Mouse (Mus musculus) spleen, postnatal 4 days (tissue): ENCODE data around the gene Icmt.
A peak's percentile ranks its signal among the peaks of the same experiment; 100 is the strongest.

Experiments used
- DNase-seq, 2 experiments: peaks; one replicate each; pipeline ENCODE4 v3.0.0; 2022; ENCODE audit warnings: low spot score in 2 of 2

Icmt gene

DNA sequence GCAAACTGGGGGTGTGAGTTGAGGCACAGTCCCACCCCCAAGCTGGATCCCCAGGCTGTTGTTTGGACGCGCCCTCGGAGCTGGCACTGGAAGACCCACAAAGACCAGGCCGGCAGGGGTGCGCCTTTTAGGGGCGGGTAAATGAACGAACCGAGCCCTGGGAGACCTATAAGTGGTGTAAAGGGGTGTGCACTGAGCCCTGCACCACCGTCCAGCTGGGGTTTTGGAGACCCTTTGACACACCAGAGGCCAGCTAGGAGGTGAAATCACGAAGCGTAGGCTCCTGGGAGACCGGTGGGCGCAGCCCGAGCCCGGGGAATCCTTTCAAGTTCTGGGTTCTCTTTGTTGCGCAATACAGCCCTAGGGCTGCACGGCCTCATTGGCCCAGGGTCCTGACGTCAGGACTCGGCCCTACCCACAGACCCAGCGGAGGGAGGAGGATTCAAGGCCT is 22.3 kb upstream of the Icmt start:
- no peak for DNase-seq

GRCm38 (mm10) chr4:152276389-152277347 is 20.4 kb upstream of the Icmt start:
- no peak for DNase-seq

GRCm38 (mm10) chr4:152277916-152278315 is 19.1 kb upstream of the Icmt start:
- DNase-seq, result no peak

DNA sequence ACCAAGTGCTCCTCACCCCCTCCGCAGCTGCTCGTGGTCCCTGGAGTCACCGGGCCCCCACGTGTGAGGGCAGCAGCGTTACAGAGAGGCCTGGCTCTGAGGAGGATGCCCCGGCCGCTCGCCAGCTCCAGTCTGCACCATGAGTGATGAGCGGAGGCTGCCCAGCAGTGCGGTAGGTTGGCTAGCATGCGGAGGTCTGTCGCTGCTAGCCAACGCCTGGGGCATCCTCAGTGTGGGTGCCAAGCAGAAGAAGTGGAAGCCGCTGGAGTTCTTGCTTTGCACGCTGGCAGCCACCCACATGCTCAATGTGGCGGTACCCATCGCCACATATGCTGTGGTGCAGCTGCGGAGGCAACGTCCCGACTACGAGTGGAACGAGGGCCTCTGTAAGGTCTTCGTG is 18.0 kb upstream of the Icmt start:
- no peak for DNase-seq

GRCm38 (mm10) chr4:152281601-152282000 is 15.4 kb upstream of the Icmt start:
- no peak for DNase-seq

DNA sequence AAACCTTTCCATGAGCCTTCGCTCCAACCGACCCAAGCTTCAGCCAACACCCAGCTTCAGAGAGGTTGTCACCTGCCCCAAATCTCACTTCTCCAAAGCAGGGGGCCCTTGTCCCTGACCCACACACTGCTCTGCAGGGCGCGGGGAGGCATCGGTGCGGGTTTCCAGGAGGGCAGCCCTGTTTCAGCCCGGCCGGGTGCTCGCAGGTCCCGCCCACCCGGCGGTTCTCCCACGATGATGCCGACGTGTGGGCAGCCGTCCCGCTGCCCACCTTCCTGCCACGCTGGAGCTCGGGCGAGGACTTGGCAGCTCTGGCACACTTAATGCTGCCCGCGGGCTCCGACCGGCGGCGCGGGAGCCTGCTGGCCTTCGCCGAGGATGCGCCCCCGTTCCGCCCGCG is 14.3 kb upstream of the Icmt start:
- no peak for DNase-seq

DNA sequence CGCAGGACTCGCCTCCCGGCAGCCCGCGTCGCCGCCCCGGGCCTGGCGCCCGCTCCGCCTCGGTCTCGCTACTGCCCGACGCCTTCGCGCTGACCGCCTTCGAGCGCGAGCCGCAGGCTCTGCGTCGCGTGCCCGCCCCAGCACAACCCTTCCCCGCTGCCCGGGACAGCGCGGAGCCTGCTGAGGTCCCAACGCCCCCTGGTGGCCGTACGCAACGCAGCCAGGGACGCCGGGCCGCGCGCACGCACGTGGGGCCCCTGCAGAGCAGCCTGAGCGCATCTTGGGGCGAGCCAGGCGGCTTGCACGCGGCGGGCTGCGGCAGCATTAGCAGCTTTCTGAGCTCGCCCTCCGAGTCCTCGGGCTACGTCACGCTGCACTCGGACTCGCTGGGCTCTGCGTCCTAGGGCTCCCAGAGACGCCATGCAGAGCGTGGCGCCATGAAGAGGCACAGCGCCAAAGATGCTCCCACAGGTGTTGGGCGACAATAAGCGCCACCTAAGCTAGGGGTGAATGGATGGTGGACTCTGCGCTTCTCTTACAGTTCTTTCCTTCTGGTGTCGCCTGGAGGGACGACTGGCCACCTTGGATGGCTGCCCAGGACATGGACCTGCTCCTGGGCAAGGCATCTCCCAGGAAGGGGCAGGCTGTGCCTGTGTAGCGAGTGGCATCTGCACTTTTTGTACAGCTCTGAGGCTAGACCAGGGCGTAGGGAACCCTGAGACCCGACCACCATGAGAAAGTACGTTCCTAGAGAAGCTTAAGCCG is 13.7 kb upstream of the Icmt start:
- peak; percentile 81 to 94 for DNase-seq

- DNase-seq, result peak in 1 of 2 experiments; percentile 39
These were observed 11.5 kb upstream of the Icmt start for GRCm38 (mm10) chr4:152285505-152285904.

GRCm38 (mm10) chr4:152286183-152286582 is 10.8 kb upstream of the Icmt start:
- no peak for DNase-seq

GRCm38 (mm10) chr4:152286887-152287286 is 10.1 kb upstream of the Icmt start:
- peak; percentile 56 to 88 for DNase-seq

- no peak for DNase-seq
These were observed 9.5 kb upstream of the Icmt start for GRCm38 (mm10) chr4:152287317-152288120.

- no peak for DNase-seq
These were observed 8.6 kb upstream of the Icmt start for GRCm38 (mm10) chr4:152288398-152288945.

DNA sequence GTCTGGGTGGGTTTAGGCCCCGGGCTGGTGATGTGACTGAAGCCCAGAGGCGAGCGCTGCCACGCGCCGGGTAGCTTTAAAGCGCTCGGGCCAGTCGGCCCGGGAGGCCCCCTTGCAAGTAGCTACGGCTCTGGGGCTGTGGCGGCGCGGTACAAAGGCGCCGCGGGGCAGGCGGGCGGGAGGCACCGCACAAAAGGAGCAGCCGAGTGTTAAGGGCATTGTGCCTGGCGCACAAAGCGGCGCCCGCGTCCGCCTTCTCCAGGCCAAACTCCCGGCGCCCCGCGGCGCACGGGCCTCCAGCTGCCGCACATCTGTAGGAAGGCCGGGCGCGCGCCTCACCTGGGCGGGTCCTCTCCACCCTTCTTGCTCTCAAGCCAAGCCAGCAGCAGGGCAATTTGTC is 6.6 kb upstream of the Icmt start:
- DNase-seq, result no peak

- DNase-seq, result no peak
These were observed 6.0 kb upstream of the Icmt start for GRCm38 (mm10) chr4:152290991-152291390.

GRCm38 (mm10) chr4:152291562-152291961 is 5.5 kb upstream of the Icmt start, which contains the start of gene Hes3:
Hes3 (minus strand) TSS chr4:152291662.
- no peak for DNase-seq

GRCm38 (mm10) chr4:152292102-152292765 is 4.8 kb upstream of the Icmt start:
- DNase-seq, result no peak

GRCm38 (mm10) chr4:152294188-152294929 is 2.7 kb upstream of the Icmt start:
- DNase-seq, result no peak

- DNase-seq, result no peak
These were observed 1.1 kb upstream of the Icmt start for GRCm38 (mm10) chr4:152295916-152296315.

DNA sequence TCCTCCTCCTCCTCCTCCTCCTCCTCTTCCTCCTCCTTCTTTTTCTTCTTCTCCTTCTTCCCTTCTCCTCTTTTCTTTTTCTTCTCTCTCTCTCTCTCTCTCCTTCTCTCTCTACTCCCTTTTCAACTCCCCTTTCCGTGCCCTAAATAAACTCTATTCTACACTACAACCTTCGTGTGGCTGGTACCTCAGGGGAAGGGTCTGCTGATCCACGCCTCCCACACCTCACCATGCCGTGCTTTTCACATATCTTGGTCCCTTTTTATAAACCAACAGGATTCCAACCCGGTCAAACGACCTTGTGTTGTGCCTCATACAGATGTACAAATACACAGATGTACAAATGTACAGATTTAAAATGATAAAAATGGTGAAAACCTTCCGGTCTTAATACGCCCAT is 656 bp upstream of the Icmt start:
- no peak for DNase-seq

- DNase-seq, result no peak
These were observed 1.8 kb downstream of the Icmt start for GRCm38 (mm10) chr4:152298836-152299235.
